Comparison of ENCODE assay signal across 8 mouse cellular contexts in genomic region chr9:58312196-58312943, GRCm38 (mm10). TPM values are rescaled to one million over a fixed set of nuclear protein-coding genes. Genes with fewer than 3 reads are reported as not detected.
DNase-seq lines count a peak whose midpoint lies in the region; ATAC-seq and TF ChIP-seq lines count a peak whose summit lies in the region.

No protein-coding gene starts in this region.

- intact Hi-C loops in left cerebral cortex, postnatal 4 days (cut with DNase I), result no loop called here

- H3K9ac ChIP-seq in embryonic facial prominence, embryonic 15.5 days, result peak overlapping the region; percentile 59
- H3K9ac ChIP-seq in intestine, embryonic 14.5 days (ENCODE audit: low read length), result peak overlapping the region; percentile 51
- H3K9ac ChIP-seq in lung, embryonic 15.5 days, result peak overlapping the region; percentile 47

- peak overlapping the region; percentile 50 for H3K4me3 ChIP-seq in embryonic facial prominence, embryonic 15.5 days (replicated peaks)
- peak overlapping the region; percentile 32 for H3K4me3 ChIP-seq in intestine, embryonic 14.5 days (ENCODE audit: low read depth, low read length)
- H3K4me3 ChIP-seq in lung, embryonic 15.5 days, result peak overlapping the region; percentile 51
- peak overlapping the region; percentile 83 for H3K4me3 ChIP-seq in testis, adult 2 months (ENCODE audit: control insufficient read depth, low read depth, low read length)

- H3K4me1 ChIP-seq in embryonic facial prominence, embryonic 15.5 days, result peaks cover 93% of the 10 kb centered on the region
- peaks cover 30% of the 10 kb centered on the region for H3K4me1 ChIP-seq in intestine, embryonic 14.5 days (replicated peaks; ENCODE audit: control insufficient read depth, insufficient read depth, low read length)
- H3K4me1 ChIP-seq in lung, embryonic 15.5 days, result peaks cover 88% of the 10 kb centered on the region
- H3K4me1 ChIP-seq in testis, adult 2 months (ENCODE audit: control insufficient read depth, insufficient read depth, low read length), result peaks cover 17% of the 10 kb centered on the region

- DNase-seq in thymus, postnatal 4 days, result peak; percentile 28
- DNase-seq in thymus, postnatal 0 days (ENCODE audit: low spot score), result no peak
- peak; percentile 71 for DNase-seq in intestine, embryonic 14.5 days (ENCODE audit: low spot score)
- DNase-seq in left cerebral cortex, postnatal 4 days, result no peak
- no peak for DNase-seq in frontal cortex, postnatal 25 days (ENCODE audit: low spot score in 2 of 2)

- H3K4me2 ChIP-seq in embryonic facial prominence, embryonic 15.5 days (replicated peaks), result peak overlapping the region; percentile 78
- peak overlapping the region; percentile 51 for H3K4me2 ChIP-seq in intestine, embryonic 14.5 days (ENCODE audit: low read length)
- peak overlapping the region; percentile 87 for H3K4me2 ChIP-seq in lung, embryonic 15.5 days

- no peak for TF ChIP-seq POLR2A in testis, adult 2 months (IDR thresholded peaks at IDR 0.05; ENCODE audit: control insufficient read depth, low read depth, low read length)

- H3K27ac ChIP-seq in embryonic facial prominence, embryonic 15.5 days (replicated peaks), result peak overlapping the region; percentile 94
- H3K27ac ChIP-seq in intestine, embryonic 14.5 days (ENCODE audit: low read depth), result peak overlapping the region; percentile 10; the same call in 1 of the 2 replicates
- peak overlapping the region; percentile 88 for H3K27ac ChIP-seq in lung, embryonic 15.5 days
- no peak overlapping the region for H3K27ac ChIP-seq in testis, adult 2 months (ENCODE audit: control insufficient read depth, insufficient read depth, low read depth, low read length)

- no peak; the same call in 1 of the 2 replicates for ATAC-seq in embryonic facial prominence, embryonic 15.5 days (ENCODE audit: insufficient number of reproducible peaks, low FRiP score, low TSS enrichment, low read depth)
- peak; percentile 53 for ATAC-seq in intestine, embryonic 14.5 days (replicated peaks; ENCODE audit: low FRiP score, low TSS enrichment, low read depth)
- ATAC-seq in lung, embryonic 15.5 days (ENCODE audit: borderline replicate concordance, extremely low read depth, low FRiP score, low TSS enrichment), result 0 out of 2 replicates have a peak, but pooled peaks have one; percentile 13

- H3K9me3 ChIP-seq in embryonic facial prominence, embryonic 15.5 days (replicated peaks), result no peaks in the 10 kb centered on the region
- H3K9me3 ChIP-seq in intestine, embryonic 14.5 days (ENCODE audit: control insufficient read depth, low read length), result no peaks in the 10 kb centered on the region
- H3K9me3 ChIP-seq in lung, embryonic 15.5 days, result no peaks in the 10 kb centered on the region

- no peaks in the 10 kb centered on the region for H3K36me3 ChIP-seq in embryonic facial prominence, embryonic 15.5 days
- no peaks in the 10 kb centered on the region for H3K36me3 ChIP-seq in intestine, embryonic 14.5 days (ENCODE audit: control insufficient read depth, insufficient read depth, low read length)
- no peaks in the 10 kb centered on the region for H3K36me3 ChIP-seq in lung, embryonic 15.5 days
- H3K36me3 ChIP-seq in testis, adult 2 months (ENCODE audit: control insufficient read depth, insufficient read depth, low read length), result no peaks in the 10 kb centered on the region

- H3K27me3 ChIP-seq in embryonic facial prominence, embryonic 15.5 days, result peaks cover 11% of the 10 kb centered on the region
- peaks cover 15% of the 10 kb centered on the region; the same call in 1 of the 2 replicates for H3K27me3 ChIP-seq in intestine, embryonic 14.5 days (replicated peaks; ENCODE audit: control insufficient read depth, insufficient read depth, low read length)
- peaks cover 17% of the 10 kb centered on the region; the same call in 1 of the 2 replicates for H3K27me3 ChIP-seq in lung, embryonic 15.5 days
- no peaks in the 10 kb centered on the region for H3K27me3 ChIP-seq in testis, adult 2 months (ENCODE audit: control insufficient read depth, insufficient read depth, low read length)

- TF ChIP-seq CTCF in testis, adult 2 months (IDR thresholded peaks at IDR 0.05; ENCODE audit: control insufficient read depth, insufficient read depth, insufficient replicate concordance, low read depth, low read length), result no peak

- 1% methylated on average over 72 of the region's 72 CpGs for WGBS in embryonic facial prominence, embryonic 15.5 days
- under 1% methylated on average over 72 of the region's 72 CpGs for WGBS in intestine, embryonic 14.5 days
- WGBS in lung, embryonic 15.5 days, result 2% methylated on average over 67 of the region's 72 CpGs

RNA-seq across cellular contexts. Expression of gene Loxl1, which starts 0.6 kb away (rescaled TPM):
- 4.3 and 4.7 TPM in 2 replicates for polyA plus RNA-seq in thymus, postnatal 0 days (2015; fragmentation: Nextera tagmentation; extraction: Ambion mirVana)
- polyA plus RNA-seq in embryonic facial prominence, embryonic 15.5 days (2015; fragmentation: Nextera tagmentation; extraction: Ambion mirVana), result 89.8 and 92.4 TPM in 2 replicates
- polyA plus RNA-seq in intestine, embryonic 14.5 days (2014; fragmentation: Nextera tagmentation; extraction: Ambion mirVana), result 27.2 and 31.8 TPM in 2 replicates
- 48.4 and 49.4 TPM in 2 replicates for polyA plus RNA-seq in lung, embryonic 15.5 days (2015; fragmentation: Nextera tagmentation; extraction: Ambion mirVana)
- polyA plus RNA-seq in testis, adult 2 months (2012; rRNA removed), result 18.5 and 21.0 TPM in 2 replicates
- 1 to 10 TPM; 4.8 to 5.5 TPM for total RNA-seq in left cerebral cortex, postnatal 4 days (2021)

RNA-seq across cellular contexts. Expression of gene Tbc1d21, which starts 57.9 kb away (rescaled TPM):
- not detected in 2 replicates for polyA plus RNA-seq in thymus, postnatal 0 days (2015; fragmentation: Nextera tagmentation; extraction: Ambion mirVana)
- polyA plus RNA-seq in embryonic facial prominence, embryonic 15.5 days (2015; fragmentation: Nextera tagmentation; extraction: Ambion mirVana), result not detected in 2 replicates
- polyA plus RNA-seq in intestine, embryonic 14.5 days (2014; fragmentation: Nextera tagmentation; extraction: Ambion mirVana), result not detected in 2 replicates
- polyA plus RNA-seq in lung, embryonic 15.5 days (2015; fragmentation: Nextera tagmentation; extraction: Ambion mirVana), result not detected in 2 replicates
- polyA plus RNA-seq in testis, adult 2 months (2012; rRNA removed), result 228 and 233 TPM in 2 replicates
- not detected for total RNA-seq in left cerebral cortex, postnatal 4 days (2021)

RNA-seq across cellular contexts. Expression of gene Stoml1, which starts 59.4 kb away (rescaled TPM):
- 48.3 and 55.1 TPM in 2 replicates for polyA plus RNA-seq in thymus, postnatal 0 days (2015; fragmentation: Nextera tagmentation; extraction: Ambion mirVana)
- 35.9 and 42.8 TPM in 2 replicates for polyA plus RNA-seq in embryonic facial prominence, embryonic 15.5 days (2015; fragmentation: Nextera tagmentation; extraction: Ambion mirVana)
- 21.3 and 22.9 TPM in 2 replicates for polyA plus RNA-seq in intestine, embryonic 14.5 days (2014; fragmentation: Nextera tagmentation; extraction: Ambion mirVana)
- 30.1 and 30.3 TPM in 2 replicates for polyA plus RNA-seq in lung, embryonic 15.5 days (2015; fragmentation: Nextera tagmentation; extraction: Ambion mirVana)
- polyA plus RNA-seq in testis, adult 2 months (2012; rRNA removed), result 11.0 and 11.5 TPM in 2 replicates
- 10 to 100 TPM; 84.5 to 93.2 TPM for total RNA-seq in left cerebral cortex, postnatal 4 days (2021)

Comparison
In these comparisons a context has a peak if more than half of its experiments do, and no peak if none do; other contexts are left out.
1. DNase-seq: peak in thymus, postnatal 4 days (single experiment) and intestine, embryonic 14.5 days (single experiment); none in thymus, postnatal 0 days (single experiment), left cerebral cortex, postnatal 4 days (single experiment) and frontal cortex, postnatal 25 days (0 of 2).
2. H3K4me3 ChIP-seq: peak in every context shown above with its lines; median percentile 83 in testis, adult 2 months; 51 in lung, embryonic 15.5 days; 50 in embryonic facial prominence, embryonic 15.5 days; 32 in intestine, embryonic 14.5 days.
3. RNA of gene Tbc1d21, which starts 57.9 kb away (polyA plus RNA-seq): 228 to 233 TPM in testis, adult 2 months; not detected in thymus, postnatal 0 days, not detected in embryonic facial prominence, embryonic 15.5 days, not detected in intestine, embryonic 14.5 days and not detected in lung, embryonic 15.5 days; every median in the first group is over 100 times any median in the second.
4. Peak in every context shown above with its lines, with median percentiles within 50 percentile points of each other: H3K4me2 ChIP-seq and H3K9ac ChIP-seq.